In the genomic region with DNA sequence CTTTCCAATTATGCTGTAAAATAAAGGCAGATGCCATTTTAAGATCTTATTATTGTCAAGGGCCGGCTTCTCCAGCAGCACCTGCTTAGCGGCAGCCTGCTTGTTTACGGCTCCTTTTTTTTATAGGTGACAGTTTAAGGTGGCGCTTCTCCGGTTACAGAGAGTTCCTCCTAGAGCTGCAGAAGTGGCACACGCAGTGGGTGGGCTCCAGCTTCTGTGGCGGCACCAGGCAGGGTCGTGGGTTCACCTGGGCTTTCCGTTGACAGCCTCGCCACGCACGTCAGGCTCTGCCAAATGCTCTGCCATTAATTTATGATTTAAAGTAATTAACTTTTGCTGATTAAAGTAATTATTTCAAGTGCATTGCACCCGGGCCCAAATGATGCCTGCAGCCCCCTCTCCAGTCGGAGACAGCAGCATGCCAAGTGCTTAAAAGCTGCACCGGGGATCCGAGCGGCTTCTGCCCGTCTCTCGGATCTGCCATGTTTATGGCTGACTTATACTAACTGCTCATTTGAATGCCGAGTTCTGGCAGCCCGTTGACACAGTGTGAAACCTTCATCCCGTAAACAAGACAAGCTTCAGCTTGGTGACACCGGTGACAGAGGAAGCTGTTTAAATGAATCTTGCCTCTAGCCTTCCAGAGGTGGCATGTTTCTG, we compare ENCODE assay signal across 10 mouse cellular contexts.
DNase-seq lines count a peak whose midpoint lies in the region; ATAC-seq and TF ChIP-seq lines count a peak whose summit lies in the region.
"Had no signal": no experiment of that assay in that cellular context is flagged by ENCODE, and none has a peak within 500 bp of the region (broad histone marks: within the 10 kb centered on the region; RNA-seq: fewer than 3 reads in every experiment).

No protein-coding gene starts in this region.

- TF ChIP-seq CTCF in heart, postnatal 0 days (IDR thresholded peaks at IDR 0.05; ENCODE audit: low read depth): no peak
- TF ChIP-seq CTCF in forebrain, postnatal 0 days (IDR thresholded peaks at IDR 0.05; ENCODE audit: low read depth): no peak

- no peak for DNase-seq in heart, postnatal 0 days (ENCODE audit: low spot score)
- no peak for DNase-seq in heart, adult 9 months (ENCODE audit: low spot score in 2 of 2)
- no peak for DNase-seq in embryonic facial prominence, embryonic 10.5 days (ENCODE audit: low spot score)
- DNase-seq in forebrain, postnatal 0 days: peak; percentile 53
- DNase-seq in spleen, postnatal 36 days (ENCODE audit: low spot score in 2 of 2): no peak
- no peak for DNase-seq in MN1 (ENCODE audit: low spot score)
- DNase-seq in adrenal gland, postnatal 25 days: no peak
- DNase-seq: adrenal gland, adult 8-10 months; lung, adult 2 months had no signal

- no peaks in the 10 kb centered on the region for H3K9me3 ChIP-seq in heart, postnatal 0 days (replicated peaks; ENCODE audit: control insufficient read depth, low read length)
- no peaks in the 10 kb centered on the region; the same call in 1 of the 2 replicates for H3K9me3 ChIP-seq in embryonic facial prominence, embryonic 10.5 days
- H3K9me3 ChIP-seq in forebrain, postnatal 0 days (ENCODE audit: low read length): no peaks in the 10 kb centered on the region
- no peaks in the 10 kb centered on the region for H3K9me3 ChIP-seq in midbrain, embryonic 12.5 days

- no peak overlapping the region for H3K27ac ChIP-seq in heart, postnatal 0 days (ENCODE audit: low read depth)
- H3K27ac ChIP-seq in embryonic facial prominence, embryonic 10.5 days (replicated peaks): peak overlapping the region; percentile 37; the same call in 1 of the 2 replicates
- H3K27ac ChIP-seq in forebrain, postnatal 0 days (ENCODE audit: low read depth, low read length): no peak overlapping the region
- no peak overlapping the region for H3K27ac ChIP-seq in midbrain, embryonic 12.5 days (replicated peaks)

- H3K4me2 ChIP-seq in heart, postnatal 0 days (ENCODE audit: low read depth, low read length): peak overlapping the region; percentile 34
- peak overlapping the region; percentile 24 for H3K4me2 ChIP-seq in forebrain, postnatal 0 days (ENCODE audit: low read depth)
- peak overlapping the region; percentile 25 for H3K4me2 ChIP-seq in midbrain, embryonic 12.5 days (replicated peaks)

- no peaks in the 10 kb centered on the region for H3K4me1 ChIP-seq in heart, postnatal 0 days (ENCODE audit: control insufficient read depth, insufficient read depth)
- peaks cover 30% of the 10 kb centered on the region for H3K4me1 ChIP-seq in embryonic facial prominence, embryonic 10.5 days
- 0 out of 2 replicates have a peak, but pooled peaks cover 8% of the 10 kb centered on the region for H3K4me1 ChIP-seq in forebrain, postnatal 0 days (ENCODE audit: insufficient read depth)
- peaks cover 10% of the 10 kb centered on the region for H3K4me1 ChIP-seq in midbrain, embryonic 12.5 days

- no peaks in the 10 kb centered on the region for H3K36me3 ChIP-seq in heart, postnatal 0 days (replicated peaks; ENCODE audit: control insufficient read depth, insufficient read depth, low read length)
- no peaks in the 10 kb centered on the region for H3K36me3 ChIP-seq in embryonic facial prominence, embryonic 10.5 days (replicated peaks)
- H3K36me3 ChIP-seq in forebrain, postnatal 0 days (ENCODE audit: insufficient read depth): no peaks in the 10 kb centered on the region
- no peaks in the 10 kb centered on the region for H3K36me3 ChIP-seq in midbrain, embryonic 12.5 days

- no peak overlapping the region for H3K9ac ChIP-seq in heart, postnatal 0 days (replicated peaks; ENCODE audit: low read depth, low read length)
- no peak overlapping the region for H3K9ac ChIP-seq in forebrain, postnatal 0 days
- H3K9ac ChIP-seq in midbrain, embryonic 12.5 days (replicated peaks): no peak overlapping the region

- peaks cover 6% of the 10 kb centered on the region; the same call in 1 of the 2 replicates for H3K27me3 ChIP-seq in heart, postnatal 0 days (ENCODE audit: control insufficient read depth, insufficient read depth, low read length)
- H3K27me3 ChIP-seq in embryonic facial prominence, embryonic 10.5 days (replicated peaks; ENCODE audit: low read depth, poor library complexity, severe bottlenecking): peaks cover 39% of the 10 kb centered on the region
- no peaks in the 10 kb centered on the region for H3K27me3 ChIP-seq in forebrain, postnatal 0 days (ENCODE audit: insufficient read depth, low read length)
- peaks cover 11% of the 10 kb centered on the region for H3K27me3 ChIP-seq in midbrain, embryonic 12.5 days

- peak overlapping the region; percentile 10; the same call in 1 of the 2 replicates for H3K4me3 ChIP-seq in heart, postnatal 0 days (ENCODE audit: low read depth, low read length)
- H3K4me3 ChIP-seq in embryonic facial prominence, embryonic 10.5 days: peak overlapping the region; percentile 31; the same call in 1 of the 2 replicates
- peak overlapping the region; percentile 17; the same call in 1 of the 2 replicates for H3K4me3 ChIP-seq in forebrain, postnatal 0 days (ENCODE audit: low read depth, low read length)
- H3K4me3 ChIP-seq in midbrain, embryonic 12.5 days: no peak overlapping the region

- no peak for TF ChIP-seq EP300 in heart, postnatal 0 days (IDR thresholded peaks at IDR 0.05; ENCODE audit: low read depth)

- WGBS in heart, postnatal 0 days: 33% methylated on average over 23 of the region's 23 CpGs
- 37% methylated on average over 23 of the region's 23 CpGs for WGBS in embryonic facial prominence, embryonic 10.5 days
- 17% methylated on average over 23 of the region's 23 CpGs for WGBS in forebrain, postnatal 0 days
- 45% methylated on average over 23 of the region's 23 CpGs for WGBS in midbrain, embryonic 12.5 days

- ATAC-seq in heart, postnatal 0 days (ENCODE audit: insufficient read depth, low read depth): no peak
- peak; percentile 63 for ATAC-seq in forebrain, postnatal 0 days
- ATAC-seq in midbrain, embryonic 12.5 days (ENCODE audit: low FRiP score, low read depth): no peak
